Mouse (Mus musculus) forebrain, embryonic 16.5 days (tissue): ENCODE results near the gene Mpi. TPM values are rescaled to one million over a fixed set of nuclear protein-coding genes. Genes with fewer than 3 reads are reported as not detected.
A peak's percentile ranks its signal among the peaks of the same experiment; 100 is the strongest.

Experiments
- ATAC-seq: fragments of 200-750 bp; cut with Nextera tagmentation; 2 replicates; pipeline ENCODE4 v1.8.0; 2017; ENCODE audit warnings: mild to moderate bottlenecking, moderate library complexity
- H3K27ac ChIP-seq: fragments of 300-500 bp; sonication (generic); 2 replicates; pipeline ENCODE4 v1.5.1; 2014; ENCODE audit warnings: low read length, control low read depth
- H3K27me3 ChIP-seq: fragments of 300-500 bp; sonication (generic); replicated peaks from 2 replicates; pipeline ENCODE4 v1.6.1; 2014; ENCODE audit warnings: low read length; ENCODE audit not compliant: control insufficient read depth, insufficient read depth
- H3K36me3 ChIP-seq: fragments of 300-500 bp; sonication (generic); 2 replicates; pipeline ENCODE4 v1.6.1; 2014; ENCODE audit not compliant: control insufficient read depth, insufficient read depth
- H3K4me1 ChIP-seq: fragments of 300-500 bp; sonication (generic); replicated peaks from 2 replicates; pipeline ENCODE4 v1.6.1; 2014; ENCODE audit warnings: low read length; ENCODE audit not compliant: control insufficient read depth, insufficient read depth
- H3K4me2 ChIP-seq: fragments of 300-500 bp; sonication (generic); 2 replicates; pipeline ENCODE4 v1.6.1; 2014; ENCODE audit warnings: mild to moderate bottlenecking, low read length, control low read depth
- H3K4me3 ChIP-seq: fragments of 300-500 bp; sonication (generic); replicated peaks from 2 replicates; pipeline ENCODE4 v1.5.1; 2014; ENCODE audit warnings: mild to moderate bottlenecking, low read length, control low read depth
- H3K9ac ChIP-seq: fragments of 300-500 bp; sonication (generic); replicated peaks from 2 replicates; pipeline ENCODE4 v1.6.1; 2014; ENCODE audit warnings: low read depth, low read length, control low read depth
- H3K9me3 ChIP-seq: fragments of 300-500 bp; sonication (generic); 2 replicates; pipeline ENCODE4 v1.6.1; 2016; ENCODE audit warnings: low read length; ENCODE audit not compliant: control insufficient read depth
- WGBS: fragments of 180-500 bp; shearing (Covaris S2); extraction: QIAGEN DNeasy Blood & Tissue Kit; methylation state at CpG from one replicate; pipeline ENCODE4 v1.1.7; 2014; 5-methylcytosine and 5-hydroxymethylcytosine counted together
- polyA plus RNA-seq: library from polyadenylated mRNA; unstranded; fragments of >200 nt; fragmentation: Nextera tagmentation; extraction: Ambion mirVana; gene quantifications from 2 replicates; pipeline ENCODE4 v1.2.1, GENCODE M21; 2015

The Mpi gene
- polyA plus RNA-seq, 1 experiment from 2014 or later: 73.7 TPM

GRCm38 (mm10) chr9:57522114-57522860 lies 30.3 kb downstream of the Mpi start:
- no peaks in the 10 kb centered on the region for H3K36me3 ChIP-seq
- no peaks in the 10 kb centered on the region for H3K9me3 ChIP-seq
- H3K9ac ChIP-seq: peak overlapping the region; percentile 98
- peak overlapping the region; percentile 94 for H3K4me3 ChIP-seq
- peaks cover 27% of the 10 kb centered on the region for H3K4me1 ChIP-seq
- H3K4me2 ChIP-seq: peak overlapping the region; percentile 80
- H3K27ac ChIP-seq: no peak overlapping the region
- no peak for ATAC-seq
- H3K27me3 ChIP-seq: no peaks in the 10 kb centered on the region
- 38% methylated on average over 7 of the region's 7 CpGs for WGBS

GRCm38 (mm10) chr9:57521056-57521911 lies 31.3 kb downstream of the Mpi start, which contains the start of gene Cox5a:
Cox5a (plus strand) TSS chr9:57521274.
- peak within 1 kb of the TSS; percentile 98 for H3K9ac ChIP-seq
- H3K27me3 ChIP-seq: no peaks in the 10 kb centered on the region
- peak; percentile 97 for ATAC-seq
- H3K4me3 ChIP-seq: peak within 1 kb of the TSS; percentile 94
- peaks cover 31% of the 10 kb centered on the region for H3K4me1 ChIP-seq
- H3K9me3 ChIP-seq: no peaks in the 10 kb centered on the region
- no peaks in the 10 kb centered on the region for H3K36me3 ChIP-seq
- peak within 1 kb of the TSS; percentile 80 for H3K4me2 ChIP-seq
- under 1% methylated on average over 95 of the region's 95 CpGs for WGBS
- peak within 1 kb of the TSS; percentile 88 for H3K27ac ChIP-seq

- H3K4me2 ChIP-seq: peak overlapping the region; percentile 65
- H3K4me1 ChIP-seq: peaks cover 31% of the 10 kb centered on the region
- peak overlapping the region; percentile 88 for H3K27ac ChIP-seq
- no peaks in the 10 kb centered on the region for H3K27me3 ChIP-seq
- peak overlapping the region; percentile 98 for H3K9ac ChIP-seq
- peak overlapping the region; percentile 94 for H3K4me3 ChIP-seq
- peak; percentile 52 for ATAC-seq
- H3K9me3 ChIP-seq: no peaks in the 10 kb centered on the region
- WGBS: 24% methylated on average over 16 of the region's 16 CpGs
- no peaks in the 10 kb centered on the region for H3K36me3 ChIP-seq
Observed at GRCm38 (mm10) chr9:57520375-57521055, 32.0 kb downstream of the Mpi start.

- 7% methylated on average over 3 of the region's 3 CpGs for WGBS
- ATAC-seq: peak; percentile 31; the same call in 1 of the 2 replicates
- no peak overlapping the region for H3K4me3 ChIP-seq
- H3K9me3 ChIP-seq: no peaks in the 10 kb centered on the region
- peak overlapping the region; percentile 53 for H3K27ac ChIP-seq
- H3K27me3 ChIP-seq: no peaks in the 10 kb centered on the region
- H3K4me1 ChIP-seq: peaks cover 12% of the 10 kb centered on the region
- H3K36me3 ChIP-seq: no peaks in the 10 kb centered on the region
- H3K9ac ChIP-seq: no peak overlapping the region
- H3K4me2 ChIP-seq: no peak overlapping the region
Observed at GRCm38 (mm10) chr9:57517113-57517512, 35.5 kb downstream of the Mpi start.

GRCm38 (mm10) chr9:57510577-57510976 lies 42.0 kb downstream of the Mpi start:
- ATAC-seq: no peak
- no peak overlapping the region for H3K27ac ChIP-seq
- 62% methylated on average over 2 of the region's 2 CpGs for WGBS

GRCm38 (mm10) chr9:57505700-57506099 lies 46.9 kb downstream of the Mpi start:
- peak; percentile 65 for ATAC-seq
- Histone ChIP-seq H3K9me3 (no peaks in the 10 kb centered on the region), H3K9ac (0 out of 2 replicates have a peak overlapping the region, but pooled peaks have one; percentile 3), H3K36me3 (no peaks in the 10 kb centered on the region), H3K27me3 (peaks cover 16% of the 10 kb centered on the region), H3K4me2 (0 out of 2 replicates have a peak overlapping the region, but pooled peaks have one; percentile 2), H3K27ac (peak overlapping the region; percentile 62), H3K4me1 (peaks cover 50% of the 10 kb centered on the region), H3K4me3 (no peak overlapping the region)
- 6% methylated on average over 8 of the region's 8 CpGs for WGBS

More at GRCm38 (mm10) chr9:57510577-57510976, 42.0 kb downstream of the Mpi start:
- no peak overlapping the region for H3K4me3 ChIP-seq
- no peak overlapping the region for H3K9ac ChIP-seq
- H3K27me3 ChIP-seq: 0 out of 2 replicates have a peak, but pooled peaks cover 2% of the 10 kb centered on the region
- H3K4me1 ChIP-seq: peaks cover 6% of the 10 kb centered on the region; the same call in 1 of the 2 replicates
- H3K9me3 ChIP-seq: no peaks in the 10 kb centered on the region
- no peaks in the 10 kb centered on the region for H3K36me3 ChIP-seq
- no peak overlapping the region for H3K4me2 ChIP-seq

- Histone ChIP-seq H3K4me2 (peak overlapping the region; percentile 72), H3K36me3 (no peaks in the 10 kb centered on the region), H3K27me3 (peaks cover 16% of the 10 kb centered on the region), H3K27ac (no peak overlapping the region; the same call in 1 of the 2 replicates), H3K4me3 (peak overlapping the region; percentile 51), H3K9me3 (no peaks in the 10 kb centered on the region), H3K9ac (no peak overlapping the region), H3K4me1 (peaks cover 56% of the 10 kb centered on the region)
- ATAC-seq: no peak
- WGBS: 50% methylated on average over 10 of the region's 10 CpGs
Observed at GRCm38 (mm10) chr9:57504891-57505290, 47.7 kb downstream of the Mpi start.

- Histone ChIP-seq H3K27ac (no peak overlapping the region), H3K9me3 (no peaks in the 10 kb centered on the region), H3K4me1 (peaks cover 56% of the 10 kb centered on the region), H3K4me3 (peak overlapping the region; percentile 51), H3K36me3 (no peaks in the 10 kb centered on the region), H3K4me2 (peak overlapping the region; percentile 72), H3K27me3 (peaks cover 16% of the 10 kb centered on the region), H3K9ac (peak overlapping the region; percentile 56; the same call in 1 of the 2 replicates)
- peak; percentile 21; the same call in 1 of the 2 replicates for ATAC-seq
- under 1% methylated on average over 34 of the region's 34 CpGs for WGBS
Observed at GRCm38 (mm10) chr9:57504381-57504700, 48.2 kb downstream of the Mpi start.
